Mouse (Mus musculus): Measurements from ENCODE around the gene Wt1. TPM values are rescaled to one million over a fixed set of nuclear protein-coding genes. Genes with fewer than 3 reads are reported as not detected.

Gene Wt1
- polyA plus RNA-seq (2015; fragmentation: Nextera tagmentation; extraction: Ambion mirVana) = 13.2 and 18.3 TPM in 2 replicates

DNA sequence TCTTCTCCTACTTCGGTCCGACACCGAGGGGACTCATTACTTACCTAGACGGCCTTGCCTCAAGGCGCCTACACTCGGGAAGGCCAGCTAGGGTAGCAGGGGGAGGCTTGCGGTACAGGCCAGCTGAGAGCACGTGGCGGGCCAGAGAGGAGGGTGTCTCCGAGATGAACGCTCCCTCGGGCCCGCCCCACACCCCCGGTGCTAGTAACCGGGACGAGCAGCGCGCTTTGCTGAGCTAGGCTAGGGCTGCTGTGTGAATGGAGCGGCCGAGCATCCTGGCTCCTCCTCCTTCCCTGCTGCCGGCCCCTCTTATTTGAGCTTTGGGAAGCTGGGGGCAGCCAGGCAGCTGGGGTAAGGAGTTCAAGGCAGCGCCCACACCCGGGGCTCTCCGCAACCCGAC, at the start of gene Wt1:
Wt1 (plus strand) TSS at position 251 of the 400 bp plus-strand sequence.
- peak; percentile 68 for ATAC-seq (ENCODE audit: insufficient read depth, low FRiP score)
- no peak within 1 kb of the TSS for H3K27ac ChIP-seq (ENCODE audit: low read length)
- H3K4me3 ChIP-seq (replicated peaks; ENCODE audit: low read length) = peak within 1 kb of the TSS; percentile 43

GRCm38 (mm10) chr2:105077151-105077550, 49.2 kb upstream of the Wt1 start:
- no peak for ATAC-seq (ENCODE audit: insufficient read depth, low FRiP score)
- no peak overlapping the region for H3K27ac ChIP-seq (ENCODE audit: low read length)
- no peaks in the 10 kb centered on the region for H3K9me3 ChIP-seq (replicated peaks; ENCODE audit: control insufficient read depth, low read length)
- H3K4me3 ChIP-seq (replicated peaks; ENCODE audit: low read length) = no peak overlapping the region
- no peak overlapping the region for H3K9ac ChIP-seq (ENCODE audit: low read length)
- WGBS = 90% methylated on average over 7 of the region's 7 CpGs
- no peaks in the 10 kb centered on the region; the same call in 1 of the 2 replicates for H3K27me3 ChIP-seq (ENCODE audit: control insufficient read depth, insufficient read depth, low read length)
- H3K4me2 ChIP-seq (ENCODE audit: low read depth, low read length) = no peak overlapping the region
- H3K36me3 ChIP-seq (ENCODE audit: control insufficient read depth, insufficient read depth, low read length) = no peaks in the 10 kb centered on the region
- no peaks in the 10 kb centered on the region; the same call in 1 of the 2 replicates for H3K4me1 ChIP-seq (ENCODE audit: control insufficient read depth, insufficient read depth, low read length)

More for the DNA sequence above, at the start of gene Wt1:
- no peaks in the 10 kb centered on the region for H3K9me3 ChIP-seq (replicated peaks; ENCODE audit: control insufficient read depth, low read length)
- peak within 1 kb of the TSS; percentile 54 for H3K9ac ChIP-seq (ENCODE audit: low read length)
- H3K4me2 ChIP-seq (ENCODE audit: low read depth, low read length) = peak within 1 kb of the TSS; percentile 51; the same call in 1 of the 2 replicates
- 1% methylated on average over 25 of the region's 25 CpGs for WGBS
- peaks cover 19% of the 10 kb centered on the region for H3K4me1 ChIP-seq (ENCODE audit: control insufficient read depth, insufficient read depth, low read length)
- H3K36me3 ChIP-seq (ENCODE audit: control insufficient read depth, insufficient read depth, low read length) = no peaks in the 10 kb centered on the region
- peaks cover 94% of the 10 kb centered on the region for H3K27me3 ChIP-seq (ENCODE audit: control insufficient read depth, insufficient read depth, low read length)

DNA sequence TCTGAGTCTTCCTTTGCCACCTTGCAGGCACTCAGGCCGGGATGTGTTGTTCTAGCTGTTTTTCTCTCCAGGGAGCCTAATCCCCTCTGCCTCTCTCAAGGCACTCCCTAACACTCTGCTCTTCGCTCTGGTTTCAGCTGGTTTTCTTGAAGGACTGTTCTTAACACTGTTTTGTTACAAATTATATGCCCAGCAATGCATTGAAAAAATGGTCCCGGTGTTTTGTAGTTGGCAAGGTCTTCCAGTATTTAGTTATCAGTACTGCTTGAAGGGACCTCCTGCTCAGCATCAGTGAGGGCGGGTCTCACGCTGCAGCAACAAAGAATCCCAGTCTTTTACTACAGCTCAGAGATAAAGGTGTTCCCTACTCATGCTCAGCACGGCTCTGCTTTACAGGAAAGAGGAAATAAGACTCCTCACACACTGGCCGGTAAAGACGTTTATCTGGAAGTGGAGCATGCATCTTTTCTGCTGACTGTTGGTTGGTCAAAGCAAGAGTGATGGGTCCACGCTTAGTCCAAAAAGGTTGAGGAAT, 44.0 kb upstream of the Wt1 start:
- no peak overlapping the region for H3K9ac ChIP-seq (ENCODE audit: low read length)
- 34% methylated on average over 9 of the region's 9 CpGs for WGBS
- H3K4me2 ChIP-seq (ENCODE audit: low read depth, low read length) = no peak overlapping the region
- H3K4me1 ChIP-seq (ENCODE audit: control insufficient read depth, insufficient read depth, low read length) = no peaks in the 10 kb centered on the region; the same call in 1 of the 2 replicates
- H3K9me3 ChIP-seq (replicated peaks; ENCODE audit: control insufficient read depth, low read length) = no peaks in the 10 kb centered on the region
- H3K27me3 ChIP-seq (ENCODE audit: control insufficient read depth, insufficient read depth, low read length) = no peaks in the 10 kb centered on the region; the same call in 1 of the 2 replicates
- H3K36me3 ChIP-seq (ENCODE audit: control insufficient read depth, insufficient read depth, low read length) = no peaks in the 10 kb centered on the region
- ATAC-seq (ENCODE audit: insufficient read depth, low FRiP score) = no peak
- no peak overlapping the region for H3K4me3 ChIP-seq (replicated peaks; ENCODE audit: low read length)
- no peak overlapping the region for H3K27ac ChIP-seq (ENCODE audit: low read length)

- 76% methylated on average over 4 of the region's 4 CpGs for WGBS
- Histone ChIP-seq H3K4me1 (ENCODE audit: control insufficient read depth, insufficient read depth, low read length) (peaks cover under 1% of the 10 kb centered on the region; the same call in 1 of the 2 replicates), H3K9me3 (replicated peaks; ENCODE audit: control insufficient read depth, low read length) (no peaks in the 10 kb centered on the region), H3K36me3 (ENCODE audit: control insufficient read depth, insufficient read depth, low read length) (no peaks in the 10 kb centered on the region), H3K4me3 (replicated peaks; ENCODE audit: low read length) (no peak overlapping the region), H3K27ac (ENCODE audit: low read length) (no peak overlapping the region), H3K4me2 (ENCODE audit: low read depth, low read length) (no peak overlapping the region), H3K9ac (ENCODE audit: low read length) (no peak overlapping the region), H3K27me3 (ENCODE audit: control insufficient read depth, insufficient read depth, low read length) (no peaks in the 10 kb centered on the region)
- ATAC-seq (ENCODE audit: insufficient read depth, low FRiP score) = no peak
Measured at GRCm38 (mm10) chr2:105084035-105084434, 42.3 kb upstream of the Wt1 start.

DNA sequence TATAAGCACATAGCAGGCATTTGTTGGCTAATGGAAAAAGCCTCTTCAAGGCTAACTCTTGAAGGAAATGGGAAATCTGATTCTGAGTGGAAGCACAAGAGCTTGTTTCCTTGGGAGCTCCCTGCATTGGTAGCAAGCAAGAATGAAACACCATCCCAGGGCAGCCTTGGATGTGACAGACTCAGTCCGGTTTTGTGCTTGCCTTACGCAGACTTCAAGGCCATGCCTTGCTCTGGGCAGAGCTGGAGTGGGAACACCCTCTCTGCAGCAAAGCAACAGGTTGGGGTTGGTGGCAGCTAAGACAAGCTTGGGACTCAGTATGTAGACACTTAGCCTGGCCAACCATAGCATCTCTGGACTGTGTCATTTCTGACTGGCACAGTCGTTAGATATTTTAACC, 40.2 kb upstream of the Wt1 start:
- WGBS = 86% methylated on average over 3 of the region's 3 CpGs
- ATAC-seq (ENCODE audit: insufficient read depth, low FRiP score) = no peak
- peaks cover 13% of the 10 kb centered on the region for H3K4me1 ChIP-seq (ENCODE audit: control insufficient read depth, insufficient read depth, low read length)
- no peaks in the 10 kb centered on the region for H3K27me3 ChIP-seq (ENCODE audit: control insufficient read depth, insufficient read depth, low read length)
- H3K9me3 ChIP-seq (replicated peaks; ENCODE audit: control insufficient read depth, low read length) = no peaks in the 10 kb centered on the region
- no peak overlapping the region for H3K4me3 ChIP-seq (replicated peaks; ENCODE audit: low read length)
- no peak overlapping the region for H3K9ac ChIP-seq (ENCODE audit: low read length)
- H3K36me3 ChIP-seq (ENCODE audit: control insufficient read depth, insufficient read depth, low read length) = no peaks in the 10 kb centered on the region
- H3K27ac ChIP-seq (ENCODE audit: low read length) = no peak overlapping the region
- H3K4me2 ChIP-seq (ENCODE audit: low read depth, low read length) = no peak overlapping the region

DNA sequence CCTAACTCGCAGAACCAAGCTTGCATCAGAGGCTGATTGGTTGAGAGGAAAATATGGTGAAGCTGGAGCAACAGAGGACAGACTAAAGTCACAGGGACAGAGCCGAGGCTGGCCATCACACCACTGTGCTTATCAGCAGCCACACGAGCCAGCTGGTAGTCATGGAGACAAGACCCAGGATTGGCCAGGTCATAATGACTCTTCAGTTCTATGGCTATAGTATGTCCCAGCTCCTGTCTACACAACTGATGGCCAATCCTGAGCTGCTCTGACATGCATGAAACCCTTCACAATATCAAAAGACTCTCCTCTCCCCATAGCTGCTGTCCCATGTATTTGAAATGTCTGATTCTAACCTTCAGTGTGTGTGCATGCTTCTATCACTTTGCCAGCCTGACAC, 38.3 kb upstream of the Wt1 start:
- no peak overlapping the region for H3K9ac ChIP-seq (ENCODE audit: low read length)
- ATAC-seq (ENCODE audit: insufficient read depth, low FRiP score) = no peak
- no peak overlapping the region for H3K4me3 ChIP-seq (replicated peaks; ENCODE audit: low read length)
- WGBS = 80% methylated on average over 3 of the region's 3 CpGs
- no peak overlapping the region for H3K4me2 ChIP-seq (ENCODE audit: low read depth, low read length)
- no peaks in the 10 kb centered on the region for H3K9me3 ChIP-seq (replicated peaks; ENCODE audit: control insufficient read depth, low read length)
- no peaks in the 10 kb centered on the region for H3K36me3 ChIP-seq (ENCODE audit: control insufficient read depth, insufficient read depth, low read length)
- H3K4me1 ChIP-seq (ENCODE audit: control insufficient read depth, insufficient read depth, low read length) = peaks cover 13% of the 10 kb centered on the region
- H3K27me3 ChIP-seq (ENCODE audit: control insufficient read depth, insufficient read depth, low read length) = no peaks in the 10 kb centered on the region
- no peak overlapping the region for H3K27ac ChIP-seq (ENCODE audit: low read length)

DNA sequence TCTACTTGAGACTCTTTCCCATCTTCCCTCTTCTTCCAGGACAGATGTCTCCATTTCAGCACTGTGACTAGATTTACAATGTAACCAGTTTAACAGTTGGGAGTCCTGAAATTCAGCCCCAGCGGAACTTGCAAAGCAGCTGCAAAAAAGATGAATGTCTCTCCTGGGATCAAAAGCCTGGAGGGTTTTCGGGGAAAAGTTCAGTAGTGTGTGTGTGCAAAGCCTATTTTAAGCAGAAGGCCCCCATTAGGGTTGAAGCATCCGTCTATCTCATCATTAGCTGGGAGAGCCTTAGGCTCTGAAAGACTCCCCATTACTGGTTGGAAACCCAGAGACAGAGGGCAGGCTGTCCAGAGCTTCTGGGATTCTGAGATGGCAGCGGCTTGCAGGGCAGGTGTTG, 37.2 kb upstream of the Wt1 start:
- Histone ChIP-seq H3K4me3 (replicated peaks; ENCODE audit: low read length) (no peak overlapping the region), H3K9ac (ENCODE audit: low read length) (no peak overlapping the region), H3K4me1 (ENCODE audit: control insufficient read depth, insufficient read depth, low read length) (peaks cover 13% of the 10 kb centered on the region), H3K4me2 (ENCODE audit: low read depth, low read length) (no peak overlapping the region), H3K27ac (ENCODE audit: low read length) (peak overlapping the region; percentile 52; the same call in 1 of the 2 replicates), H3K9me3 (replicated peaks; ENCODE audit: control insufficient read depth, low read length) (no peaks in the 10 kb centered on the region), H3K27me3 (ENCODE audit: control insufficient read depth, insufficient read depth, low read length) (no peaks in the 10 kb centered on the region), H3K36me3 (ENCODE audit: control insufficient read depth, insufficient read depth, low read length) (no peaks in the 10 kb centered on the region)
- no peak; the same call in 1 of the 2 replicates for ATAC-seq (ENCODE audit: insufficient read depth, low FRiP score)
- WGBS = 39% methylated on average over 4 of the region's 4 CpGs

DNA sequence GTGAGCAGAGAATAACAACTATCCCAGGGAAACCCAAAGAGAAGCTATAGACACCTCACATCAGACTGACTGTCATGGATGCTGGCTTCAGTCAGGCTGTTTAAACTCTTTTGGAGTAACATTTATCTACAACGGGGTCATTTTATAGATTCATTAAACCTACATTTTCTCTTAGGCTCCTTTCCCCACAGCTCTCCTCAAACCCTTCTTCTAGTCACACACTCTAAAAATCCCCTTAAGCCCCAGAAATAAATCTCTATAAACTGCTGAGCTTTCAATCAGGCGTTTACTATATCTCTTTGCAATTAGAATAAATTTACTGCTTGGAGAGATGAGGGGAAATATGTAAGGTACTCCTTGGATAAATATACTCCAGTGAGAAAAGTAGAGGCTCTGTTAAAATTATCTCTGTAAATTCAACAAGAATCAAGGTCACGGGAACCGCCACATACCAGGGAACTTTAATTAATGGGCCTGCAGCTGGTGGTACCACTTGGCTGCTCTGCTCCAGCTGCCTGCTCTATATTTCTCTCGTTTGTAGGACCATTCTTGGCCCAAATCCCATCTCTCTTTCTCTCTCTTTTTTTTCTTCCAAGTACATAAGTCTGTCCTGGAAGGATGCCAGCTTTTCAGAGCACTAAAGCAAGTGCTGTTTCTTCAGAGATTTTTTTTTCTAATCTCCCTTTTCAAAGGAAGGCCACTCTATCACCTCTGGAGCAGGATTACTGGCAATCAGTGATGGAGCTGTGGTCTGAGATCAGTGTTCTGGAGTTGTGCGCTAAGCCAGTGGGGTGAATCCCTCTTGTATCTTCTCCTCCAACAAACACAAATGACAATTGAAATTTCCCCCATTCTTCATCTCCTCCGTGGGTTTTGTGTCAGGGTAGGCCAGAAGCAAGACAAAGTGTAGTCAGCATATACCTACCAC, 36.5 kb upstream of the Wt1 start:
- Histone ChIP-seq H3K9me3 (replicated peaks; ENCODE audit: control insufficient read depth, low read length) (no peaks in the 10 kb centered on the region), H3K4me3 (replicated peaks; ENCODE audit: low read length) (no peak overlapping the region), H3K9ac (ENCODE audit: low read length) (no peak overlapping the region), H3K4me1 (ENCODE audit: control insufficient read depth, insufficient read depth, low read length) (peaks cover 13% of the 10 kb centered on the region), H3K36me3 (ENCODE audit: control insufficient read depth, insufficient read depth, low read length) (no peaks in the 10 kb centered on the region), H3K4me2 (ENCODE audit: low read depth, low read length) (no peak overlapping the region), H3K27ac (ENCODE audit: low read length) (peak overlapping the region; percentile 52), H3K27me3 (ENCODE audit: control insufficient read depth, insufficient read depth, low read length) (no peaks in the 10 kb centered on the region)
- ATAC-seq (ENCODE audit: insufficient read depth, low FRiP score) = peak; percentile 57; the same call in 1 of the 2 replicates
- 21% methylated on average over 7 of the region's 7 CpGs for WGBS

DNA sequence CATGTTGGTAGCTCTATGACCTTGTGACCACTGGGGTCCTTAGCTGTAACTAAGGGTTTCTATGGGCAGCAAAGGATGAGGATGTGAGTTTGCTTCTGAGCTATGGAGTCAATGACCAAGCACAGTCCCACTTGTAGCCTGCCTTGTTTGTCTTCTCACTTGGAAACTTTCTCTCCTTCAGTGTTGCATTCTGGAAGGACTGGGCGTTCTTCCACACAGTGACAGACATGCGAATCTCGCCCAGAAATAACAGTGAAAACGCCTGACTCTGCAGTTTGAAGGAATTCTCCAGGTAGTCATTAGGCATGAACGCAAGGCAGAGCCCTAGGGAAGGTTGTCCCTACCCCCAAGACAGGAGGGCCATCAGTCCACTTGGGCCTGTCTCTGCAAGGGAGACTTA, 35.3 kb upstream of the Wt1 start:
- H3K4me1 ChIP-seq (ENCODE audit: control insufficient read depth, insufficient read depth, low read length) = peaks cover 13% of the 10 kb centered on the region
- no peaks in the 10 kb centered on the region for H3K27me3 ChIP-seq (ENCODE audit: control insufficient read depth, insufficient read depth, low read length)
- H3K4me2 ChIP-seq (ENCODE audit: low read depth, low read length) = no peak overlapping the region
- no peak overlapping the region for H3K27ac ChIP-seq (ENCODE audit: low read length)
- H3K9me3 ChIP-seq (replicated peaks; ENCODE audit: control insufficient read depth, low read length) = no peaks in the 10 kb centered on the region
- 56% methylated on average over 5 of the region's 5 CpGs for WGBS
- ATAC-seq (ENCODE audit: insufficient read depth, low FRiP score) = no peak
- H3K9ac ChIP-seq (ENCODE audit: low read length) = no peak overlapping the region
- H3K4me3 ChIP-seq (replicated peaks; ENCODE audit: low read length) = no peak overlapping the region
- H3K36me3 ChIP-seq (ENCODE audit: control insufficient read depth, insufficient read depth, low read length) = no peaks in the 10 kb centered on the region
